Mouse (Mus musculus): Measurements from ENCODE around the gene Cnot1.

- TF ChIP-seq CTCF (IDR thresholded peaks at IDR 0.05; ENCODE audit: low read depth) (no peak), EP300 (IDR thresholded peaks at IDR 0.05; ENCODE audit: low read depth) (no peak)
Observed at GRCm38 (mm10) chr8:95809116-95809515, 1.9 kb upstream of the Cnot1 start.
